ENCODE assay signal across 8 mouse cellular contexts in genomic region chr2:25196172-25196954, GRCm38 (mm10). TPM values are rescaled to one million over a fixed set of nuclear protein-coding genes. Genes with fewer than 3 reads are reported as not detected.
DNase-seq lines count a peak whose midpoint lies in the region; ATAC-seq and TF ChIP-seq lines count a peak whose summit lies in the region.

Gene Tor4a, minus strand, starts transcription at chr2:25196886.

- no peak for TF ChIP-seq POLR2A in ES-Bruce4 (IDR thresholded peaks at IDR 0.05; ENCODE audit: insufficient read depth, low read length)

- no peaks in the 10 kb centered on the region for H3K9me3 ChIP-seq in ES-Bruce4 (replicated peaks; ENCODE audit: control insufficient read depth, insufficient read depth, low read length, poor library complexity, severe bottlenecking)
- H3K9me3 ChIP-seq in hindbrain, postnatal 0 days (ENCODE audit: low read length) = no peaks in the 10 kb centered on the region
- no peaks in the 10 kb centered on the region for H3K9me3 ChIP-seq in liver, embryonic 13.5 days (replicated peaks)

- no peaks in the 10 kb centered on the region for H3K4me1 ChIP-seq in ES-Bruce4 (ENCODE audit: control insufficient read depth, insufficient read depth, low read length)
- 0 out of 2 replicates have a peak, but pooled peaks cover 3% of the 10 kb centered on the region for H3K4me1 ChIP-seq in hindbrain, postnatal 0 days (ENCODE audit: insufficient read depth, low read length)
- peaks cover 53% of the 10 kb centered on the region for H3K4me1 ChIP-seq in liver, embryonic 13.5 days (replicated peaks)

- peaks cover 15% of the 10 kb centered on the region for H3K36me3 ChIP-seq in ES-Bruce4 (ENCODE audit: control insufficient read depth, insufficient read depth, low read length, poor library complexity, severe bottlenecking)
- H3K36me3 ChIP-seq in hindbrain, postnatal 0 days (ENCODE audit: insufficient read depth, low read length) = peaks cover 26% of the 10 kb centered on the region
- H3K36me3 ChIP-seq in liver, embryonic 13.5 days = peaks cover 36% of the 10 kb centered on the region

- H3K4me3 ChIP-seq in ES-Bruce4 (ENCODE audit: low read depth, low read length) = peak within 1 kb of the TSS; percentile 55
- H3K4me3 ChIP-seq in hindbrain, postnatal 0 days (ENCODE audit: low read length) = 0 out of 2 replicates have a peak within 1 kb of the TSS, but pooled peaks have one; percentile 2
- H3K4me3 ChIP-seq in liver, embryonic 13.5 days (replicated peaks) = peak within 1 kb of the TSS; percentile 60

- no peaks in the 10 kb centered on the region for H3K27me3 ChIP-seq in ES-Bruce4 (ENCODE audit: control insufficient read depth, insufficient read depth, low read length, poor library complexity, severe bottlenecking)
- H3K27me3 ChIP-seq in hindbrain, postnatal 0 days (ENCODE audit: insufficient read depth, low read length) = peaks cover 9% of the 10 kb centered on the region; the same call in 1 of the 2 replicates
- H3K27me3 ChIP-seq in liver, embryonic 13.5 days = no peaks in the 10 kb centered on the region

- no peak for TF ChIP-seq CTCF in ES-Bruce4 (IDR thresholded peaks at IDR 0.05; ENCODE audit: low read depth, low read length)
- TF ChIP-seq CTCF in hindbrain, postnatal 0 days (IDR thresholded peaks at IDR 0.05; ENCODE audit: low read depth) = no peak

- H3K27ac ChIP-seq in ES-Bruce4 (ENCODE audit: insufficient read depth, low read length) = peak within 1 kb of the TSS; percentile 68
- H3K27ac ChIP-seq in hindbrain, postnatal 0 days = 0 out of 2 replicates have a peak within 1 kb of the TSS, but pooled peaks have one; percentile 11
- H3K27ac ChIP-seq in liver, embryonic 13.5 days = peak within 1 kb of the TSS; percentile 91

- no peak for ATAC-seq in hindbrain, postnatal 0 days
- ATAC-seq in liver, embryonic 13.5 days (ENCODE audit: low read depth) = peak; percentile 52
- peak; percentile 70 for ATAC-seq in neutrophil, adult 5-6 weeks (ENCODE audit: extremely low read depth, insufficient number of reproducible peaks, low FRiP score, poor library complexity, severe bottlenecking)
- no peak for ATAC-seq in cerebellum, adult (ENCODE audit: insufficient number of reproducible peaks, low FRiP score, low TSS enrichment)

- WGBS in hindbrain, postnatal 0 days = 20% methylated on average over 8 of the region's 8 CpGs
- 5% methylated on average over 8 of the region's 8 CpGs for WGBS in liver, embryonic 13.5 days (ENCODE audit: insufficient replicate concordance)

- DNase-seq in adrenal gland, adult 8-10 months = peak; percentile 91
- DNase-seq in gastrocnemius, postnatal 10 days = peak; percentile 32
- DNase-seq in hindbrain, postnatal 0 days (ENCODE audit: low spot score) = no peak
- DNase-seq in liver, embryonic 13.5 days = peak; percentile 64
- peak; percentile 75 for DNase-seq in thymus, postnatal 4 days

- peak within 1 kb of the TSS; percentile 39 for H3K4me2 ChIP-seq in hindbrain, postnatal 0 days (ENCODE audit: low read depth, low read length)
- H3K4me2 ChIP-seq in liver, embryonic 13.5 days = peak within 1 kb of the TSS; percentile 80

- H3K9ac ChIP-seq in ES-Bruce4 (ENCODE audit: low read depth, poor library complexity, severe bottlenecking) = peak within 1 kb of the TSS; percentile 8
- H3K9ac ChIP-seq in hindbrain, postnatal 0 days (replicated peaks; ENCODE audit: low read length) = no peak within 1 kb of the TSS
- peak within 1 kb of the TSS; percentile 70 for H3K9ac ChIP-seq in liver, embryonic 13.5 days

- no peak for TF ChIP-seq EP300 in ES-Bruce4 (IDR thresholded peaks at IDR 0.05; ENCODE audit: insufficient read depth, low read depth, low read length)

RNA-seq across cellular contexts. Expression of gene Tor4a, which starts in this region (rescaled TPM):
- 4.5 and 6.9 TPM in 2 replicates for polyA plus RNA-seq in ES-Bruce4 (2011; ENCODE audit: insufficient read depth, insufficient read length, low read depth, missing spikeins)
- 10 to 100 TPM; 27.4 to 35.0 (median 31.7) TPM for total RNA-seq in adrenal gland, adult 8-10 months (2022)
- 1 to 10 TPM; 1.9 to 2.9 TPM for total RNA-seq in gastrocnemius, postnatal 10 days (2021)
- total RNA-seq in hindbrain, postnatal 0 days (2014; rRNA removed) = 4.0 and 4.7 TPM in 2 replicates
- polyA plus RNA-seq in hindbrain, postnatal 0 days (2015; fragmentation: Nextera tagmentation; extraction: Ambion mirVana) = 1.2 and 1.9 TPM in 2 replicates
- 5.5 and 6.0 TPM in 2 replicates for polyA plus RNA-seq in liver, embryonic 13.5 days (2015; fragmentation: Nextera tagmentation; extraction: Ambion mirVana)
- total RNA-seq in neutrophil, adult 5-6 weeks (2017) = 50.0 and 56.1 TPM in 2 replicates

Comparison
In these comparisons a context has a peak if more than half of its experiments do, and no peak if none do; other contexts are left out.
1. H3K27ac ChIP-seq: peak in every context shown above with its lines; median percentile 91 in liver, embryonic 13.5 days; 68 in ES-Bruce4; 11 in hindbrain, postnatal 0 days.
2. H3K4me3 ChIP-seq: peak in every context shown above with its lines; median percentile 60 in liver, embryonic 13.5 days; 55 in ES-Bruce4; 2 in hindbrain, postnatal 0 days.
3. ATAC-seq: peak in liver, embryonic 13.5 days (single experiment) and neutrophil, adult 5-6 weeks (single experiment); none in hindbrain, postnatal 0 days (single experiment) and cerebellum, adult (single experiment).